Mouse (Mus musculus) layer of hippocampus, adult 18-20 months (tissue): ENCODE results near the gene Gm6465. TPM values are rescaled to one million over a fixed set of nuclear protein-coding genes. Genes with fewer than 3 reads are reported as not detected.
"Not testable (repeated sequence)": the region's sequence is repeated elsewhere in the genome, so short reads cannot be mapped to it uniquely, and the experiment has no call there.

Experiments used
- DNase-seq, 2 experiments: peaks; one replicate each; pipeline ENCODE4 v3.0.0; 2022; ENCODE audit warnings: low spot score in 2 of 2
- long read RNA-seq: library from polyadenylated mRNA; stranded (forward); transcript quantifications from one replicate; pipeline ENCODE4 v2.0.0, GENCODE M21; 2021
- total RNA-seq, 2 experiments: library from RNA; stranded (reverse); gene quantifications; 2 replicates each; pipeline ENCODE4 v1.2.3; 2021

Gene Gm6465
- not detected for total RNA-seq
- long read RNA-seq = 0 reads

- not testable (repeated sequence) for DNase-seq
These were observed at the start of gene Gm6465 for GRCm38 (mm10) chr5:11845239-11845638. Gene Gm6465 (plus strand): TSS chr5:11845539.

GRCm38 (mm10) chr5:11845824-11846223, 485 bp downstream of the Gm6465 start:
- not testable (repeated sequence) for DNase-seq

GRCm38 (mm10) chr5:11857909-11858308, 12.6 kb downstream of the Gm6465 start:
- DNase-seq = not testable (repeated sequence)

Other genes starting within 250 kb of the Gm6465 start
- gene Gm8922, start 163.6 kb upstream of the Gm6465 start, total RNA-seq = not detected
- not detected for gene Gm8926, start 75.0 kb upstream of the Gm6465 start, total RNA-seq
- gene 4933402N22Rik, start 72.5 kb downstream of the Gm6465 start, total RNA-seq = not detected